Mouse (Mus musculus): Measurements from ENCODE around the gene Upp2.

Upp2 gene

DNA sequence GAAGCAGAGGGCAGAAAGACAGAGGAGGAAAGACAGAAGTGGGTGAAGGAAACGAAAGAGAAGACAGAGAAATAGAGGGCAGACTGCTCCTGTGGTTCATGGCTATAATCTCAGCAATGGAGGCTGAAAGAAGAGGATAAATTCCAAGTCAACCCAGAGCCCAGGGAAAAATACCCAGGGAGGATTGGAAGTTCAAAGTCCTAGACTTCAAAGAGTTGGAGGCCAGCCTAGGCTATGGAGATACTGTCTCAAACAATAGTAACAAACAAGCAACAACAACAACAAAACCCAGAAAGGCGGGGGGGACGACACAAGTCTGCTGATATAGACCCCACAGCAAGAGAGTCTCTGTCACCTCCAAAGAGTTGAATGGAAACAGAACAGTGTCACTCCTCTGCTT lies 14.8 kb upstream of the Upp2 start:
- no peak for DNase-seq (ENCODE audit: low spot score)

DNA sequence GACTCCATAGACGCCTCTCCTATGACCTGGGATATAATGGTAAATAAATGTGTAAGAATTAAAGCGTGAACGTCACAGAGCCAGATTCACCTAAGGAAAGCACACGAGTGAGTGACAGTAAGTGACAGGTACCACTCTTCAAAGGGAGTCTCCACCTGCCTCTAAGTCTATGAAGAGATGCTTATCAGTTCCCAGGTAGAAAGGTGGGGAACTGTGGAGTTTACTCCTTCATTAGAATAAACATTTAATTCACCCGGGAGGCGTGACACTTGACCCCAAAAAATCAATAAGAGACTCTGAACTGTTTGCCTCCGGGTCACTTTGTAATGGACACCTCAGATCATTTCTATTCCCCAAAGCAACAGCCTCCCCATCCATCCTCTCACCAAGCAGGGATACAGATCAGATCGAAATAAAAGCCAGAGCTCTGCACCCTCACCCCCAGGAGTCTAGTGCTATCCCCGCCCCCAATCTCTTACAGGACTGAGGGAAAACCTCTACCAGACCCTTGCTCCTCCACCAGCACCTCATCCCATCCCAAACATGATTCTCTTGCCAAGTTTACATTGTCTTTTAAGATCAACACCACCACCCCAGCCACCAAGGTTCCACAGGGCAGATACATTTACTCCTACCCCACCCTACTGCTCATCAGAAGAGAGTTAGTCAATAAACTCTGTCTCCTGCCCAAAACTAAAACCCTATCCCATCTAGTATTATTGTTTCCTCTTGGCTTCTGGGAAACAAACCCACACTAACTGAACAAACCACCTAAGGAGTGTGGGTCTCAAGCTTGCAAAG lies 9.9 kb upstream of the Upp2 start:
- DNase-seq (ENCODE audit: low spot score) = no peak

DNA sequence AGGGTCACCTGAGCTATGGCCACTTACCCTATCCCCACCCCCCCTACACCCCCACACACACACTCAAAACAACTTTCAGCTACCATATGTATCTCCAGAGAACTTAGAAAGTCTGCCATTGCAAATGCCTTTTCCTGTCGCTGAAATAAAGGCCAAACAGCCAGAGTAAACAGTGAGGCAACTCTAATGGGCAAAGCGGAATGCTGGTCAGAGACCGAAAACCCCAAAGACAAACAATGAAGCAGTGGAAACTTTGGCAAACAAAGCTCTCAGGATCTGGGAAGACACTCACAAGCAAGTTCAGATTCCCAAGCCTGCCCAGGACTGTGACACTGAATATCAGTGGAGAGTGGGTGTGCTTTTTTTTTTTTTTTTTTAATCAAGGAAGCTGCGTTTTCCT lies 5.0 kb upstream of the Upp2 start:
- no peak for DNase-seq (ENCODE audit: low spot score)

DNA sequence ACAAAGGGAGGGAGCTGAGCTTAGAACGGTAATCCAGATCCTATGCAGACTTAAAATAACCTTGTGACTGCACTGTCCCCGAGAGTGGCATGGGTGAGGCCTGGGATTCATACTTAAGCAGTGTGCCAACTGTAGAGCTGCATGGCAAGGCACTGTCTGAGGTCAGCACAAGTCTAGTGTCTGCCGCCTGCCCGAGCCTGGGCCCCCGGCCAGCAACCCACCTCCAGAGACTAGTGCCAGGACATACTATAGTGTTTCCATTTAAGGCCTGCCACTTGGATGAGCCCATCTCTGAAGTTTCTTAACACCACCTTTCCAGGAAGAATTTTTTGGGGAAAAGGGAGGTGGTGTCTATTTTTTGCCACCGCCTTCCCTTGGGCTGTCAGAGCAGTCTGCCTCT lies 1.8 kb upstream of the Upp2 start:
- peak; percentile 56 for DNase-seq (ENCODE audit: low spot score)

DNA sequence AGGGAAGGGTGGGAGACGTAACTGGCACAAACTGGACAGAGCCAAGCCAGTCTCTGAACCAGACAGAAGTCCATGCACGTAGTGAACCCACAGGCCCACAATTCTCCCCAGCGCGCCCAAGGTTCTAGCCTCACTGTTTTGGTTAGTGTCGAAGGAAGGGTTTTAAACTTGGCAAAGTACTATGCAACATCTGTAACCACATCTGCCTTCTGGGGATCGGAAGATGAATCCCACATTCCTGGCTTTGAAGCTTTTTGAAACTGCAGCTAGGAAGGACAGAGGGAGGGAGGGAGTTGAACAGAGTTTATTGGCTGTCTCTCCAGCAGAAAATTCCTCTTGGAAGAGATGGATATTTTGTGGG lies 1.1 kb upstream of the Upp2 start:
- DNase-seq (ENCODE audit: low spot score) = no peak

DNA sequence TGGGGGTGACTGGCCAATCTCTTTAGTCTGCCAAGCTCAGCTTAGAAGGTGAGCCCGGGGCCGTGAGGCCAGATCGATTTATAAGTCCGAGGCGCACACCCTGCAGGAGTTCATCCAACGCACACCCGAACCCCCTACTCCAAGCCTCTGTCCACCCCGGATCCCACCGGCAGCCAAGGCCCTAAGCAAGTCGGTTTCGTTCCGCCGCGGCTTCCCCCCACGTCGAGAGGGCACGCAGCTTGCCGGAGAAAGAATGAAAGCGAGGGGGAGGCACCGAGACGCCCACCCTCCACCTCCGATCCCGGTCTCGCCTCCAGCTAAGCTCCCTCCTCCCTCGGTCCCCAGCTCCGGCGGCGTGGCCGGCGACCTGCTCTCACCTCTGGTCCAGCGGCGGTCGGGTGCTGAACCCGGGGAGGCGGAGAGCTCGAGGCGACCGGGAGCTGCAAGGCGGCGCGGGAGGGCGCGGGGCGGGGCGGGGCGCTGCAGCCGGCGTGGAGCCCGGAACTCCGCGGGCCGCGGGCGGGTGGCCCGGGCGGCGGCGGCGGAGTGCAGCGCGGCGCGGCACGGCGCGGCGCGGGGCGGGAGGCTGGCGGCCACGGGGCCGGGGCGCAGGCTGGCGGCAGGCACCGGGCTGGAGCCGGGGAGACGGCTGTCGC lies 560 bp upstream of the Upp2 start:
- peak; percentile 47 for DNase-seq (ENCODE audit: low spot score)

DNA sequence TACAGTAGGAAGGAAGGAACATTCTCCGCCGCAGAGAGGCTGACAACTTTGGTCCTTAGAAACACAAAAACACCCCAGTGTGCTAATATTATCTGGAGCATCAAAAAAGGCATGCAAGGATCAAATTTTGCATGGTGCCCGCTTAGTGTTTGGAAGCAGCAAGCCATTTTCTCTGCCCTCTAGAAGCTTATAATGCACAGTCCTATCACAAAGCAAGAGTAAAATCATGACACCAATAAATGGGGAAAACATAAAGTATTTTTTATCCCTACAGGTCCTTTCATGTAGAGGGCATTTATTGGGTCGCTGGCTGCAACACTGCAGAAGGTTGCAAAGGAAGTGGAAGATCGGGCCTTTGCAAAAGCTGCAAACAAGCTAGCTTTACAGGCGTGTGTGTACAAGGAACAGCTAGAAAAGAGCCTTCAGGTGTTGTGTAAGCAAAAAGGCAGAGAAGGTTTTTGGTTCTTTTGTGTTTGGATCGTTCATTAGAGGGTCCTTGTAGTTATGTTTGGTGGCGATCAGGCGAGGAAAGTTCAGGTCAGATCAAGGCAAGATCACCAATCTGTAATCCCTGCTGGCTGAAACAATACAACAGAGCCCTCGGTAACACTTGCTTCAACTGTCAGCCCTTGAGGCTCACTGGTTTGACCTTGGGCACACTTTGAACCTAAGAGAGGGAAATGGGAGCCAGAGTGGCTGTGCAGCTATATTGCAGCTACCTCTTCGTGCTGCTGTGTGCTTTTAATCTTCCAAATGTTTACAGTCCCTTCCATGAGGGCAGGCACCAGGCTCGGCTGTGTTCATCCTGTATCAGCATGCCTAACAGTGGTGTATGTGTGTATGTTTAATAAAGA lies 995 bp downstream of the Upp2 start:
- no peak for DNase-seq (ENCODE audit: low spot score)

DNA sequence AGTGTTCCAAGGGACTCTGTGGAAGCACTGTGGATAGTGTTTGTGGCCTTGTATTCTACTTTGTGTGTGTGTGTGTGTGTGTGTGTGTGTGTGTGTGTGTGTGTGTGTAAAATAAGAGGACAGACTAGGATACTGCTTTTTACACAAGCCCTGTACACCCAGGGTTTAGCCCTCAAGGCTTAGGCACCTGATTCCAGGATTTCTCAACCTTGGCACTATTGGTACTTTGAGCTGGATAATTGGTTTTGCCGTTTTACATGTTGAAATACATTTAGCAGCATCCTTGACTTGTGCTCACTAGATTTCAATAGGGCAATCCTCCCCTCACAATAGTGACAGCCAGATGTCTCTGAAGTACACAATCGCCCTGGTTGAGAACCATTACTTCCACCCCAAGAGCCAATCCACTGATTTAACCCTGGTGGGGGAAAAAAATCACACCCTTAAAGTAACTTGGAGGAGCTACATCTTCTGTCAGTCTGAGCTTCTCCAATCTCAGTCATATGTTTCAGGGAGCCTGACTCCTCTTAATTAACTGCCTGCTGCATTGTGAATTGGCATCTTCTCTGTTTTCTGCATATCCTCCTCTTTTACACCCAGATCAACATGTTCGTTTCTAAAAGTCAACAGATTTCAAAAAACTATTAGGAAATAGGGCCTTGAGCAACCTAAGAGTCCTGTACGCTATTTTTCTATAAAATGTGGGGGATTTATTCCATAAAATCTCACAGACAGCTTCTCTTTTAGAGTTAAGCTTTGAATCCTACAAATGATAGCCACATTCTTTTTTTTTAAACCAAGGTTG lies 1.9 kb downstream of the Upp2 start:
- DNase-seq (ENCODE audit: low spot score) = no peak

DNA sequence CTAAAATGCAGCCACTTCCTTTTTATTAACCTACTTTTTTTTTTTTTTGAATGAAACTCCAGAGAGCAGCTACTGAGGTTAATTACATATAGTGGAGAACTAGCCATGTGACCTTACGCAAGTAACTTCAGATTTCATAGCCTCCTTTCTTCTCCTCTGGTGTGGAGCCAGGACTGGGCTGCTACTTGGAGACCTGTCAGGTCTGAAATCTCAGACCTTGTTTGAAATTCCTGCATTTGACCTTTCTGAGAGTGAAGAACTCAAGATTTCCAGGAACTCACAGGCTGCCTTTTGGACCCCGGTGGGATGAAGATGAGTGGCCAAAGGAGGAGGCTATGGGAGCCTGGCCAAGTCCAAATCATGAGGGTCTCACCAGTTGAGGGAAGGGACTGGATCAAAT lies 7.1 kb downstream of the Upp2 start:
- no peak for DNase-seq (ENCODE audit: low spot score)

DNA sequence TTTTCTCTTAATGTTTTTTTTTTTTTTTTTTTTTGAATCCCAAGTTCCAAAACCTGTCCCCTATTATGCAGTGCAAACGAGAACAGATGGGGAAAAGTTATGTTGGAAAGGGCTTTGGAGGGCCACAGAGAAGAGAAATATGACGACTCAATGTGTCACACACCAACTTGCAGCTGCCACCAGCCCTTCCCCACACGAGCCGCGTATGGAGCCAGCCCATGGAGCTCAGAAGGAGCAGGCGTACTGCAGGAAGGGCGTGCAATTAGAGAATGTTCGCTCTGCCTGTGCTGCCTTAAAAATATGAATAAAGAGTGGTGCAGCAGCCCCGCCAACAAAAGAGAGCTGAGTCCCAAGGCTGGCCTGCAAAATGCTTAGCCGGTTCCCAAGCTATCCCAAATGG lies 19.2 kb downstream of the Upp2 start:
- peak; percentile 48 for DNase-seq (ENCODE audit: low spot score)

DNA sequence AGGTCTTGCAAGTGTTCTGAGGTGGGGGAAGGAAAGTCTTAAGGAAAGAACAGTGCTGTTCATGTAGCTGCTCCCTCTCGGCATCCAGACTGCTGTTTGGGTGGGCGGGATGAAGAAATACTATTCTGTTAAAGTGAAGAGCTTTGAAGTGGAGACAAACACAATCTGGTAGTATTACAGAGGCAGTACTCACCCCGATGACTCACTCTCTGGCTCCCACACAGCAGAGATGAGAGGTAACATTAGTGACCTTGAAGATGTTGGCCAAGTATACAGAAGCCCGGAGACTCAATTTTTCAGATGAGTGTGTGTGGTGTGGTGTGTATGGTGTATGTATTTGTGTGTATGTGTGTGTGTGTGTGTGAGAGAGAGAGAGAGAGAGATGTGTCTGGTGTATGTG lies 22.5 kb downstream of the Upp2 start:
- DNase-seq (ENCODE audit: low spot score) = peak; percentile 64

DNA sequence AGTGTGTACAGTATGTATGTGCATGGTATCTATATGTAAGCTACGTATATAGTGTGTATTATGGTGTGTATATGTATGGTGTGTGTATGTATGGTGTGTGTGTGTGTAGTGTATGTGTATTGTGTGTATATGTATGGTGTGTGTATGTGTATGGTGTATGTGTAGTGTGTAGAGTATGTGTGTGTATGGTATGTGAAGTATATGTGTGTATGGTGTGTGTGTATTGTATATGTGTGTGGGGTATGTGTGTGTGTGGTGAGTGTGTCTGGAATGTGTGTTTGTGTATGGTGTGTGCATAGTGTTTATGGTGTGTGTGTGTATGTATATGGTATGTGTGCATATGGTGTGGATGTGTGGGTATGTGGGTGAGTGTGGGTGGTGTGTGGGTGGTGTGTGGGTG lies 23.0 kb downstream of the Upp2 start:
- no peak for DNase-seq (ENCODE audit: low spot score)

DNA sequence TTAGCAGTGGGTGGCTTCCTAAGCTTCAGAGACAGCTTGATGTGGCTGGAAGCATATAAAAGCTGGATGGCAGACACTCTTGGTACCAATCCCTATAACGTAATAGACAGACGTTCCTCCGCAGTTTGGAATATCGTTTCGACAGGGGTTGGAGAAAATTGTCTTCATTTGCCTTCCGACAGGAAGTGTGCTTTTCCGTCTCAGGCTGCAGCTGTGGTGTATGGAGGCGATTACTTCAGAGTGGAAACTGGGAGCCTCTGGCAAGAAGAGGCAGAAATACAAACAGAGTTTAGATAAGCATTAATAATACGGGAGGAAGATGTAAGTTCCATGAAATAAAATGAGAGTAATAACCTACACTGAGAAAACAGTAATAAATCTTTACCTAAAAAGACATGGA lies 28.3 kb downstream of the Upp2 start:
- no peak for DNase-seq (ENCODE audit: low spot score)

DNA sequence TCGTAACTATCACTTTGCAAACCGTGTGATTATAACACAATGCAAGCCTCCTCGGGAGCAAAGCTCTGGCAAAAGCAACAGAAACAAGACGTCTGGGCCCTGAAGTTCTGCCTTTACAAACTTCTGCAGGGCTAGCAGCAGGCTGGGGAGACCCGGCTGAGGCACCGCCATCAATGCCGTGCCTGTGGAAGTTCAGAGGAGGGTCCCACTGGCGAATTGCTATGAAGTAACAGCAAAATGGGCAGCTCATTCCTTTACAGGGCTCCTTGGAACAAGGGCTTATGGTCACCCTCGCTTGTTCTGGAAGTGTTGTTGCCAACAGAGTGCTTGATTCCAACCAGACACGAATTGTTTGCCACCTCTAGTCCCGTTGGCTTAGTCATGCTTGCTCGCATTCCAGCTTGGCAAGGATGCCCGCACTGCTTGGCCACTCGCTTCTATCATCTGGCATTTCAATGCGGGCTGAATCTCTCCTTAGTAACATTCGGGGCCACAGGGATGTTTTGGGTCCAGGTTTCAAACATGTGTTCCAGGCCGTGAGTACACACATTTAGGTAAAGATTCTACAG lies 29.8 kb downstream of the Upp2 start:
- no peak for DNase-seq (ENCODE audit: low spot score)

DNA sequence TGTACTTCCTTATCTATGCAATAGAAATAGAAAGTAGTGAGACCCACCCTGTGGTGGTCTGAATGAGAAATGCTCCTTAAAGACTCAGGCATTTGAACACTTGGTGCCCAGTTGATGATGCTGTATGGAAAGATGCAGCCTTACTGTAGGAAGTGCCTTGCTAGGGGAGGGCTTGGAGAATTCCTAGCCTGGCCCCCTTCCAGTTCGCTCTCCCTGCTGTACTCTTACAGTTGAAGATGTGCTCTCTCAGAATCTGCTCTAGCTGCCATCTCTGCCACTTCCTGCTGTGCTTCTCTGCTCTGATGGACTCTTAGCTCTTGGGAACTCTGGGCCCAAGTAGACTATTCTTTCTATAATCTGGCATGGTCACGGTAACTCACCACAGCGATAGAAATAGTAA lies 30.5 kb downstream of the Upp2 start:
- no peak for DNase-seq (ENCODE audit: low spot score)

DNA sequence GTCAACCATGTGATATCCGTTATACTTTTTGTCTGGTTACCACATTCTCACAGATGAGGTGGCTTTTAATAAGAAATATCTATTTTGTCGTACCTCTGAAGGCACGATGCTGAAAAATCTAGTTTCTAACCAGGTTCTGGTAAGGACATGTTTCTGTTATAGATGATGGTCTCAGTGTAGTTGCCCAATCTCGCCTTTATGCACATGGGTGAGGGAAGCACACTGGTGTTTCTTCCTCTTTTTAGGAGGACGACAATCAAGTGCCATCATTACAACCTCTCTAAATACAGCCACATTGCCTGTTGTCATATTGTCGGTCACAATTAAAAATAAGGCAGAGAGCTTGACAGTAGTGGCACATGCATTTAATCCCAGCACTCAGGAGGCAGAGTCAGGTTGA lies 32.5 kb downstream of the Upp2 start:
- DNase-seq (ENCODE audit: low spot score) = no peak

DNA sequence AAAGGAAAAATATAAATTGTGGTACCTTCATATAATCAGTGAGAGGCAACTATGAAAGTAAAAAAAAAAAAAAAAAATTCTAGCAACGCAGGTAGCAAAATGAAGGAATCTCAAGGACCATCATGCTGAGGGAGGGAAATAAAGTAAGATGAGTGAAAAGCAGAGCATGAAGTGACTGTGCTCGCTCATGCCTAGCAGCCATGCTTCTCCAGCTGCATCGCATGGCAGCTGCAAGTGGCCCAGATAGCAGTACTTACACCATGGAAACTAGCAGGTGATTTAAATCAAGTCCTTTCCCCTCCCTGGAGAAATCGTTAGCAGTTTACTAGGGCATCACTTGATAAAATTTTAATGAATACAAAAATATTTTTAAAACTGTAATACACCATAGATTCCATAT lies 34.3 kb downstream of the Upp2 start:
- no peak for DNase-seq (ENCODE audit: low spot score)

DNA sequence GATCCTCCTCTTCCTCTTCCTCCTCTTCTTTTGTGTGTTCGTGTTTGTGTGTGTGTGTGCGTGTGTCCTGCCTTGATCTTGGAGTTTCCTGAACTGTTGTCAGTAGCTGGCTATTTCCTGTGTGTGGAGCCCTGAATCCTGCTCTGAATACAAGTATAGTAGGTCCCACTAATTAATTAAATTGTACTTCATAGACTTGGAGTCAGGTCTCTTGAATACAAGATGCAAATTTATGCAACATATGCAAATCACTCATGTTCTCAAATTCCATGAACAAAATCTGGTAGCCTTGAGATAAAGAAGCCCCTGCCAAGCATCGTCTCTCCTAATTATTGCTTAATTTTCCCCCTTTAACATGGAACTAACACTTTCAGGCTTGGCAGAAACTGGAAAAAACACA lies 36.3 kb downstream of the Upp2 start:
- DNase-seq (ENCODE audit: low spot score) = no peak

DNA sequence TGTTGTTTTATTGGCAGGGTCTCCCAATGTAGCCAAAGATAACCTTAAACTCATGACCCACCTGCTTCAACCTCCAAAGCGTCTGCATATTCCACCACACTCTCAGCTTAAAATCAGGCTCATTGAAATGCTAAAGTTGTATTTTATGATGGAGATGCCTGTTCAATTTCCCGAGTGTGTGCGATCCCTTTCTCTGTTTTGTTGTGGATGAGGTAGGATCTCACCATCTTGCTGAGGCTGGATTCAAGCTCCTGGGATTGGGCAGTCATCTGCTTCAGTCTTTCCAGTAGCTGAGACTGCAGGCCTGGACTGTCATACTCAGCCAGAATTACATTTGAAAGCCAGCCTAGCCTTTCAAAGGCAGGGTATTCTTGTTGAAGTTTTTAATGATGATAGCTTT lies 37.7 kb downstream of the Upp2 start:
- no peak for DNase-seq (ENCODE audit: low spot score)

DNA sequence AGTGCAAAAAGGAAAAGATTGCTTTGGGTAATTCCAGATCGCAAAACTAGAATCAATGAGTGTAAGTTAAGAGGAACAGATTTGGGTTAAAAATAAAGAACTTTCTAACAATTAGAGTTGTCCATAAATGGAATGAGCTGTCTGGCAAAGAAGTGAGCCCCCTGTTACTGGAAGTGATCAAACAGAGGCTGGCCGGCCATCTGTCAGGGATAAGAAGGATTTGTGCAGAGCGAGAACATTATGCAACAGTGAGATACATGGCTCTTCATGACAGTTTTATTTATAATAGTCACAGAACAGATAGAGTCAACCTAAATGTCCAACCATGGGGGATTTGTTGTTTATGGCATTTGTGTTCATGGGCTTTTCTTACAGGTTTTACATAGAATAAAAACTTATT lies 46.6 kb downstream of the Upp2 start:
- DNase-seq (ENCODE audit: low spot score) = no peak

DNA sequence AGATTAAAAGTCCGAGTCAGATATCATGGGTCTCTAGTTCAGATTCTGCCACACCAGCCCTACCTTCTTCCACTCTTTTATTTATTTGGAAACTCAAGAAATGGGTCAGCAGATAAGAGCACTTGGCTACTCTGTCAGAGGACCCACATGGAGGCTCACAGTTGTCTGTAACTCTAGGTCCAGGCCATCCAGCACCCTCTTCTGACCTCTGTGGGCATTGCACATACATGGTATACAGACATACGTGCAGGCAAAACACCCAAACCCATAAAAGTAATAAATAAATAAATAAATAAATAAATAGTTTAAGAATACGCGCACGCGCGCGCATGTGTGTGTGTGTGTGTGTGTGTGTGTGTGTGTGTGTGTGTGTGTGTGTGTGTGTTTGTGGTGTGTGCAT lies 47.8 kb downstream of the Upp2 start:
- DNase-seq (ENCODE audit: low spot score) = no peak

DNA sequence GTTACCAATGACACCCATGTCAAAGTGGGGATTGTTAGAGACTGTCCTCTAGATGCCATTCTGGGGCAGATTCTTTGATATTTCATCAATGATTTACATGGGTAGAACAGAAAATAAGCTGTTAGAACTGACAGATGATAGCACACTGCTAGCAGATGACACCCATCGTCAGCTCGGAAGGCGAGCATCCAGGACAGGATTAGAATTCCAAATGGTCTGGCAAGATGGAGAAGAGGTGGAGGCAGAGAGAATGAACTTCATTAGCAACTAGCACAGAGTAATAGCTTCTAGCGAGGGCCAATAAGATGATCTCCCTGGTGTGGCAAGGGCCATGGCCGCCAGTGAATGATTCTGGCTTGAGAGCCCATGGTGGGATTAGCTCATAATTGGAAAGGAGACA lies 48.7 kb downstream of the Upp2 start:
- no peak for DNase-seq (ENCODE audit: low spot score)
